Mouse (Mus musculus): ENCODE measurements around the gene CK137956. TPM values are rescaled to one million over a fixed set of nuclear protein-coding genes. Genes with fewer than 3 reads are reported as not detected.
A peak's percentile ranks its signal among the peaks of the same experiment; 100 is the strongest.

CK137956 gene
- polyA plus RNA-seq (2014; fragmentation: Nextera tagmentation; extraction: Ambion mirVana): not detected in 2 replicates

DNA sequence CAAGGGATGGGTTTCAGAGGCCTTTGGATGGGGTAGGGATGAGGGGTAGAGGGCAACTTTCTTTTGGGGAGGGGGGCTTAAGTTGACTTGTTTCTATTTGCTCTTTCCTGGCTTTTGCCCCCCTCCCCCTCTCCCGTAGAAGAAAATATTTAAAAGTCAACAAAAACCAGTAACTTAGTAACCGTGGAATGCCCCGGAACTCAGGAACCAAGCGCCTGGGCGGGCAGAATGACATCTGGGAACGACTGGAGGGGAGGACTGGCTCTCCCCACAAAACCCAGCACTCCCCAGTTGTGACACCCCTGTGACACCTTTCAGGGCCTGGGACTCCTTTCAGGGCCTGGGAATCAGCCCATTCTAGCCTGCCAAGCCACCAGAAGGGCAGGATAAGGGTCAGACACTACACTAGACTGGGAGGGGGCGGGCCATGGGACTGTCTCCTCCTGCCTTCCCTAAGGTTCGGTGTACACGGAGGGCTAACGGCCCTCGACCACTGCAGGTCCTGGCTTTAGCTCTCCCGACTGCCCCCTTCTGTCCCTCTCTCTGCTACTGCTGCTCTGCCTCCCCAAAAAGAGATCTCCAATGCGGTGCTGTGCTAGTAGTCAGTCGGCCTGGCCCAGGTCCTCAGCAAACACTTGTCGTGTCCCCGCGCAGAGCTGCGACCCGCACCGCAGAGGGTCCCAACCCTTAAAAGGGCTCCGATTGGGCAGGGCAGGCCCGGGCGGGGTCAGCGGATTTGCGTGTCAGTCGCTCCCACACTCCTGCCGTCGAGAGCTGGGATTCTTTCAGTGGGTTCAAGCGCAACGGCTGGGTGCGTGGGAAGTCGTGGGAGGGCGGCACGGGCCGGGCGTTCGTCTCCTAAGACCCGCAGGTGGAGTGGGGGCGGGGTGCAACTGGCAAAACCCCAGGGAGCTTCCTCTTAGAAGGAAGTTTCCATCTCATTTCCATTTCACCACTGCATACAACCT, at the start of gene CK137956:
TSS of gene CK137956 (minus strand) at position 51 of the 968 bp plus-strand sequence.
- DNase-seq (ENCODE audit: low spot score): no peak
- Histone ChIP-seq H3K9ac (ENCODE audit: low read length) (no peak within 1 kb of the TSS), H3K9me3 (ENCODE audit: control insufficient read depth, low read length) (no peaks in the 10 kb centered on the region), H3K27me3 (ENCODE audit: control insufficient read depth, insufficient read depth, low read length) (peaks cover 31% of the 10 kb centered on the region), H3K4me2 (ENCODE audit: low read depth, severe bottlenecking) (no peak within 1 kb of the TSS), H3K36me3 (ENCODE audit: control insufficient read depth, insufficient read depth, low read length) (no peaks in the 10 kb centered on the region), H3K4me3 (ENCODE audit: low read depth, low read length) (no peak within 1 kb of the TSS), H3K4me1 (ENCODE audit: control insufficient read depth, insufficient read depth, low read length) (no peaks in the 10 kb centered on the region), H3K27ac (replicated peaks; ENCODE audit: low read depth, low read length) (no peak within 1 kb of the TSS)
- WGBS: 4% methylated on average over 38 of the region's 39 CpGs
- ATAC-seq (ENCODE audit: insufficient number of reproducible peaks, low FRiP score, low TSS enrichment, low read depth): no peak

DNA sequence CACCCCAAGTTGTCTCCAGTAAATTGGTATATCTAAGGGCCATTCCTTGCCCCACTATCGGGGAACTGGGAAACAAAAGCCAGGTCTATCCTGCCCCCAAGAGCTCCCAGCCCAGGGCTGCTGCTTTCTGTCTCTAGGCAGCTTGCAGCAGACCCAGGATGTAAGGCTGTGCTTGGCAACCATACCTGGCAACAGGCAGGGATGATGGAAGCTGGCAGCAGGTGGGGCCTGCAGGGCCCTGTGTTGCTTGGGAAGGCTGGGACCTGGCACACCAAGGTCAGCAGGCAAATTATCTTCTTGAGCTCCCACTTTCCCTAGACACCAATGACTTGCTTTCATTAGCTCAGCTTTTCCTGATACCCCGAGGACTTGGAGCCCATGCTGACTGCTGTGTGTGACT, 48.7 kb upstream of the CK137956 start:
- H3K27me3 ChIP-seq (ENCODE audit: control insufficient read depth, insufficient read depth, low read length): no peaks in the 10 kb centered on the region
- H3K9ac ChIP-seq (ENCODE audit: low read length): no peak overlapping the region
- ATAC-seq (ENCODE audit: insufficient number of reproducible peaks, low FRiP score, low TSS enrichment, low read depth) (no peak), DNase-seq (ENCODE audit: low spot score) (no peak)
- no peak overlapping the region for H3K27ac ChIP-seq (replicated peaks; ENCODE audit: low read depth, low read length)
- H3K9me3 ChIP-seq (ENCODE audit: control insufficient read depth, low read length): no peaks in the 10 kb centered on the region
- no peaks in the 10 kb centered on the region for H3K4me1 ChIP-seq (ENCODE audit: control insufficient read depth, insufficient read depth, low read length)
- 72% methylated on average over 2 of the region's 2 CpGs for WGBS
- H3K4me2 ChIP-seq (ENCODE audit: low read depth, severe bottlenecking): no peak overlapping the region
- H3K4me3 ChIP-seq (ENCODE audit: low read depth, low read length): no peak overlapping the region
- no peaks in the 10 kb centered on the region for H3K36me3 ChIP-seq (ENCODE audit: control insufficient read depth, insufficient read depth, low read length)

DNA sequence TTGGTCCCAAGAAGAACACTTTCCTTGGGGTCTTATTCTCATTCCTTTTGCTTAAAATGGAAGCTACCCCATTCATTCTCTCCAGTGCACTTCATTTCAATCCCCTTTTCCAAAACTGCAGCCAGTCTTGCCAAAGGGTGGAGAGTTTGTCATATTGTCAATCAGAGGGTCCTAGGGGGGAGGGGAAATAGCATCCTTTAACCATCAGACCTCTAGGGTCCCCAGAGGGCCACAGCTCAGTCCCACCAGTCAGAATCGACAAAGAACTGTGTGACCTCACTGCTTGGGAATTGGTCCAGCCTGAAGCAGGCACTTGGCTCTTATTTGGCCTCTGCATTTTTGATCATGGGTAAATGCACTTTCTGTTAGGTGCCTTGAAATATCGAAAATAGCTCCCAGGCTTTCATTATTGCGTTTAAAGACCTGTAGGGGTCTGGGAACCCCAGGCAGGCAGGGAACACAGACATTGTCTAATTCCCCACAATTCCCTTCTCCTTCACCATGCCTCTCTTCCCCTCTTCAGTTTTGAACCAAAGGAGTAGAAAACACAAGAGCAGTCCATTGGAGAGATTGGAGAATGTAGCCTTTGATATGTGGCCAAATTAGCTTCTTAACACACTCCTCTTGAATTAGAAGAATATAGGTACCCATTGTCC, 34.2 kb upstream of the CK137956 start:
- H3K4me2 ChIP-seq (ENCODE audit: low read depth, severe bottlenecking): no peak overlapping the region
- no peak overlapping the region for H3K4me3 ChIP-seq (ENCODE audit: low read depth, low read length)
- H3K4me1 ChIP-seq (ENCODE audit: control insufficient read depth, insufficient read depth, low read length): no peaks in the 10 kb centered on the region
- no peaks in the 10 kb centered on the region for H3K36me3 ChIP-seq (ENCODE audit: control insufficient read depth, insufficient read depth, low read length)
- DNase-seq (ENCODE audit: low spot score) (no peak), ATAC-seq (ENCODE audit: insufficient number of reproducible peaks, low FRiP score, low TSS enrichment, low read depth) (no peak)
- H3K9ac ChIP-seq (ENCODE audit: low read length): no peak overlapping the region
- no peaks in the 10 kb centered on the region for H3K9me3 ChIP-seq (ENCODE audit: control insufficient read depth, low read length)
- no peaks in the 10 kb centered on the region for H3K27me3 ChIP-seq (ENCODE audit: control insufficient read depth, insufficient read depth, low read length)
- 78% methylated on average over 3 of the region's 3 CpGs for WGBS
- H3K27ac ChIP-seq (replicated peaks; ENCODE audit: low read depth, low read length): no peak overlapping the region

DNA sequence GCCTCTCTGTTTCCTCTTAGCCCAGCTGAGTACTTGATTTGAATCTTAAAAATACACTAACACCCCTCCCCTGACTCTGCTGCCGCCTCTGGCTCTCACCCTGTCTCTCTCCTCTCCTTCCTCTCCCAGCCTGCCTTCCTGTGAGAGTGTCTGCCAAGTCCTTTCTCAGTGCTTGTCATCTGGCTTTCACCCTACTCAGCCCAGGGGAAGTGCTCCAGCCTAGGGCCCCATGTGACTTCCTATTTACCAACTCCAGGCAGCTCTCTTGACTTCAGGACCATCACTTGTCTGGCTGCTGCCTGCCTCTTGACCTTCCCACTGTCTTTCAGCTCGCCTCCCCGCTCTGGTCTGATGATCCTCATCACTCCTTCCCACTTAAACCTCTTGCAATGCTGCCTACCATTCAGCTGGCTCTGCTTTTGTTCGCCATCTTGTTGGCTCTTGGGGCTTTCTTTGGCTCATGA, 31.9 kb upstream of the CK137956 start:
- Histone ChIP-seq H3K36me3 (ENCODE audit: control insufficient read depth, insufficient read depth, low read length) (no peaks in the 10 kb centered on the region), H3K4me2 (ENCODE audit: low read depth, severe bottlenecking) (no peak overlapping the region)
- WGBS: 75% methylated on average over 4 of the region's 4 CpGs

DNA sequence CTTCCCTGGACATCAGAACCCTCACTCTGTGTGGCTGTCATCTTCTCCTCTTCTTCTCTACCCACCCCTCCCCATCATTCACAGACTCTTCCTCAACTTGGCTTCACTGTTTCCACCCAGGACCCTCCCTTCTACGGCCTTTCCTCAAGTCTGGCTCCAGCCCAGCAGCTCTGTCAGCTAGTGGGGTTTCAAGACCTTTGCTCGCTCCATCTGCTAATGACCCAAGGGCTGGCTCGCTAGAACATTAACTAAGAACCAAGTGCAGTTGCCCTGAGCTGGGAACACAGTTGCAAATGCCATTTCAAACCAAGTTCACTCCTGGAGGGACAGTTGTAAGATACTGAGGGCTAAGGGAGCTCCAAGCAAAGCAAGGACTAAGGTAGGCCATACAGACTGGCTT, 28.5 kb upstream of the CK137956 start:
- Histone ChIP-seq H3K4me1 (ENCODE audit: control insufficient read depth, insufficient read depth, low read length) (no peaks in the 10 kb centered on the region), H3K9ac (ENCODE audit: low read length) (no peak overlapping the region), H3K9me3 (ENCODE audit: control insufficient read depth, low read length) (no peaks in the 10 kb centered on the region), H3K4me3 (ENCODE audit: low read depth, low read length) (no peak overlapping the region), H3K27ac (replicated peaks; ENCODE audit: low read depth, low read length) (no peak overlapping the region), H3K36me3 (ENCODE audit: control insufficient read depth, insufficient read depth, low read length) (no peaks in the 10 kb centered on the region), H3K4me2 (ENCODE audit: low read depth, severe bottlenecking) (no peak overlapping the region), H3K27me3 (ENCODE audit: control insufficient read depth, insufficient read depth, low read length) (no peaks in the 10 kb centered on the region)
- WGBS: 80% methylated on average over 3 of the region's 3 CpGs
- ATAC-seq (ENCODE audit: insufficient number of reproducible peaks, low FRiP score, low TSS enrichment, low read depth): no peak
- DNase-seq (ENCODE audit: low spot score): no peak

More for the DNA sequence above, 31.9 kb upstream of the CK137956 start:
- Histone ChIP-seq H3K9ac (ENCODE audit: low read length) (no peak overlapping the region), H3K4me1 (ENCODE audit: control insufficient read depth, insufficient read depth, low read length) (no peaks in the 10 kb centered on the region), H3K9me3 (ENCODE audit: control insufficient read depth, low read length) (no peaks in the 10 kb centered on the region), H3K27me3 (ENCODE audit: control insufficient read depth, insufficient read depth, low read length) (no peaks in the 10 kb centered on the region), H3K27ac (replicated peaks; ENCODE audit: low read depth, low read length) (no peak overlapping the region), H3K4me3 (ENCODE audit: low read depth, low read length) (no peak overlapping the region)
- ATAC-seq (ENCODE audit: insufficient number of reproducible peaks, low FRiP score, low TSS enrichment, low read depth) (no peak), DNase-seq (ENCODE audit: low spot score) (no peak)

DNA sequence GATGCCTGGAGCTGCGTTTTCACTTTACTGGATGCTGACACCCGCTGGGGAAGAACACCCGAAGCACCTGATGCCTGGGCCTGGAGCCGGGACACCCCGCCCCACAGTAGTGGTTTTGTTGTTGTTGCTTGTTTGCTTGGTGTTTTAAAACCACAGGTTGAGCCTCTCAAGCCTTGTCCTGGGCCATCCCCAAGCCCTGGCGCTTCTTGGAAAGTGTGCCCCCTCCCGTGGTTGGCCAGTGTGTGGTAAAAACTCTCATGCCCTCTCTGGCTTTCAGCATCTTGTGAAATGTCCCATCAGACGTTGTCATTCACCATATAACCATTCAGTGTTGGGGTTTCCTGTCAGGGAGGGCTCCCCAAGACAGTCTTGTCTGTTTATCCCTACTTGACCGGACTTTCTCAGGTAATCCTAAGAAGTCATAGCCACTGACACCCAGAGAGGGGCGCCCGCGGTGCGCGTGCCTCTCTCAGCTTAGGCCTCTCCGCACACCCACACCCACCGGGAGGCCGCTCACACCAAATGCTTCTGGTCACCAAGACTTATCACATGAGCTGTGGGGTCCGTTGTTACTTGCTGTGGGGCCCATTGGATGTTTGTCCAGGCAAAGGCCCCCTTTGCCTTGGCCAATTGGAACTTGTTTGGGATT, 18.7 kb upstream of the CK137956 start:
- Histone ChIP-seq H3K36me3 (ENCODE audit: control insufficient read depth, insufficient read depth, low read length) (no peaks in the 10 kb centered on the region), H3K27me3 (ENCODE audit: control insufficient read depth, insufficient read depth, low read length) (peaks cover 63% of the 10 kb centered on the region), H3K4me3 (ENCODE audit: low read depth, low read length) (no peak overlapping the region), H3K9ac (ENCODE audit: low read length) (no peak overlapping the region), H3K4me1 (ENCODE audit: control insufficient read depth, insufficient read depth, low read length) (no peaks in the 10 kb centered on the region), H3K27ac (replicated peaks; ENCODE audit: low read depth, low read length) (no peak overlapping the region), H3K9me3 (ENCODE audit: control insufficient read depth, low read length) (no peaks in the 10 kb centered on the region), H3K4me2 (ENCODE audit: low read depth, severe bottlenecking) (no peak overlapping the region)
- DNase-seq (ENCODE audit: low spot score) (no peak), ATAC-seq (ENCODE audit: insufficient number of reproducible peaks, low FRiP score, low TSS enrichment, low read depth) (no peak)
- 8% methylated on average over 18 of the region's 18 CpGs for WGBS

DNA sequence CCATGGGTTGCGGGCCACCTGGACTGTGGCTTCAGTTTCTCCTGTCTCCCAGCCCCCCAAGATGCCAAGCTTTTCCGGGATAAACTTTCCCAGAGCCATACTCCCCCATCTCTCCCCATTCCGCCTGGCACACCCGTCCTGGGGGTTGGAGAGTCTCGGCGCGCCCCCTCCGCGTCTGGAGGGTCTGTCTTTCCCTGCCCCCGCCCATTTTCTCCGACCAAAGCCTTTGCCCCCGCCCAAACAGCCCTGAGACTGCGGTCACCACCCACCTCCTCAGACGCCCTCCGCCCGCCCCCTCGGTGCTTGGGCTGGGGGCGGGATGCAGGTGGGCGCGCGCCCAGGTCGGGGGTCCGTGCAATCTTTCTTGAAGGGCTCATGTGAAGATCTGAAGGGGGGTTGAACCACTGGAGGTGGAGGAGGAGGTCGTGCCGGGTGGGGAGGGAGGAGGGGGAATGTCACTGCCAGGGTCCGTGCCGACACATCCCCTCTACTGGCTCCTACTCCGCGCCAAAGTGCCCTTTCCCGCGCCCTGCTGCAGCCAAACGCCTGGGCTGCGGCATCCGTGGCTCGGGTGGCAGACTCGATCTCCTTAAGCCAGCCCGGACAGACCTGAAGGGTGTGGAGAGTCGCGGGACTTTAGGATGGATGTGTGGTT, 17.9 kb upstream of the CK137956 start:
- H3K9ac ChIP-seq (ENCODE audit: low read length): no peak overlapping the region
- no peaks in the 10 kb centered on the region for H3K36me3 ChIP-seq (ENCODE audit: control insufficient read depth, insufficient read depth, low read length)
- no peaks in the 10 kb centered on the region for H3K9me3 ChIP-seq (ENCODE audit: control insufficient read depth, low read length)
- H3K27me3 ChIP-seq (ENCODE audit: control insufficient read depth, insufficient read depth, low read length): peaks cover 64% of the 10 kb centered on the region
- peak; percentile 28 for DNase-seq (ENCODE audit: low spot score)
- peak overlapping the region; percentile 54 for H3K4me2 ChIP-seq (ENCODE audit: low read depth, severe bottlenecking)
- WGBS: under 1% methylated on average over 39 of the region's 39 CpGs
- H3K4me1 ChIP-seq (ENCODE audit: control insufficient read depth, insufficient read depth, low read length): no peaks in the 10 kb centered on the region
- peak overlapping the region; percentile 26; the same call in 1 of the 2 replicates for H3K4me3 ChIP-seq (ENCODE audit: low read depth, low read length)
- no peak overlapping the region for H3K27ac ChIP-seq (replicated peaks; ENCODE audit: low read depth, low read length)
- no peak for ATAC-seq (ENCODE audit: insufficient number of reproducible peaks, low FRiP score, low TSS enrichment, low read depth)
